Mouse (Mus musculus): Measurements from ENCODE around the gene 1110002E22Rik. TPM values are rescaled to one million over a fixed set of nuclear protein-coding genes. Genes with fewer than 3 reads are reported as not detected.
A peak's percentile ranks its signal among the peaks of the same experiment; 100 is the strongest.

The 1110002E22Rik gene
- polyA plus RNA-seq, 1 experiment from 2014 or later: 0.22 TPM

GRCm38 (mm10) chr3:138095718-138096117 lies 30.9 kb downstream of the 1110002E22Rik start:
- 42% methylated on average over 10 of the region's 10 CpGs for WGBS
- Histone ChIP-seq H3K4me3 (no peak overlapping the region), H3K36me3 (no peaks in the 10 kb centered on the region), H3K4me1 (peaks cover 20% of the 10 kb centered on the region), H3K9me3 (no peaks in the 10 kb centered on the region), H3K27ac (replicated peaks) (peak overlapping the region; percentile 9; the same call in 1 of the 2 replicates), H3K9ac (replicated peaks) (no peak overlapping the region), H3K4me2 (replicated peaks) (no peak overlapping the region), H3K27me3 (no peaks in the 10 kb centered on the region)
- ATAC-seq (replicated peaks): peak; percentile 57; the same call in 1 of the 2 replicates

DNA sequence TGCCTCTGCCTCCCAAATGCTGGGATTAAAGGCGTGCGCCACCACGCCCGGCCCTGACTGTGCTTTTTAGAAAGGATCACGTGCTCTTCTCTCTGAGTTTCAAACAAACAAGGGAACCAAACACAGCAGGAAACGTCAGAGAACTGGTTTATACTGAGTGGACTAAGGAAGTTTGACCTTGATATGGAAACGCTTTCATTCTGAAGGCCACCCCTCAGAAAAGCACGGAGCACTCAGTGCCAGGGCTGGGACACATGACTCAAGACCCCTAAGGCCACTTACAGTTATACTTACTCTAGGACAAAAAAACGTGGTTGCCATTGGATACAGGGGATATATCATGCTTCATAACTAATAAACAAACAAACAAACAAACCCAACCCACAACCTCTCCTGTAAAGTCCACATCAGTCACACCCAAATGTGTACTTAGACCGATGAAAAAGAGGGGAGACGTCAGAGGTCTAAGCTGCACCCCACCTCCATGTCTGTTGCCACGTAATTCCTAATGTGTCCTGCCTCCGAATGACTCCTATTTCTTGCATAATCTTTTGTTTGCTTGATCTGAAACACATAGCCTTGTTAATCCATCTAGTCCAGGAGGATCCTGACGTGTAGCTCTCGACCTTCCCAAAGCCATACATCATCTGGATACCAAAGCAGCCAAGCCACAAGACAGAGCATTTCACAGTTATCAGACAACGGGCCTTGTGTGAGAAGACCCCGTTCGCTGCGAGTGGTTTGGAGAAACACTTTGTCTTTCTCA lies 31.6 kb downstream of the 1110002E22Rik start:
- H3K4me2 ChIP-seq (replicated peaks): no peak overlapping the region
- no peaks in the 10 kb centered on the region for H3K36me3 ChIP-seq
- no peak overlapping the region for H3K27ac ChIP-seq (replicated peaks)
- no peak overlapping the region for H3K4me3 ChIP-seq
- no peak for ATAC-seq (replicated peaks)
- H3K27me3 ChIP-seq: no peaks in the 10 kb centered on the region
- H3K9me3 ChIP-seq: no peaks in the 10 kb centered on the region
- WGBS: 89% methylated on average over 19 of the region's 19 CpGs
- peaks cover 20% of the 10 kb centered on the region for H3K4me1 ChIP-seq
- H3K9ac ChIP-seq (replicated peaks): no peak overlapping the region

DNA sequence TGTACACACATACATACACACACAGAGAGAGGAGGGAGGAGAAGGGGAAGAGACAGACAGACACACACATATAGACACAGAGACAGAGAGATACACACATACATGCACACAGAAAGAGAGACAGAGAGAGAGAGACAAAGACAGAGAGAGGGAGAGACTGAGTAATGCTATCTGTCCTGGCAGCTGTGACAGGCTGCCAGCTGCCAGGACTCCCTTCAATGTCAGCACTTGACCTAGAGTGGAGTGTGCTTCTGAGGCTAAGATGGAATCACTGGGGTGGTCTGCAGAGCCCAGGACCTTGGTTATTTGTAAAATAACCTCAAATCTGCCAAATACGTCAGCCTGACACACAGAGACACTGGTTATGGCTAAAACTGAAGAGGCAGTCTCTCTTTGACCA lies 32.9 kb downstream of the 1110002E22Rik start:
- ATAC-seq (replicated peaks): 0 out of 2 replicates have a peak, but pooled peaks have one; percentile 33
- Histone ChIP-seq H3K36me3 (no peaks in the 10 kb centered on the region), H3K9ac (replicated peaks) (no peak overlapping the region), H3K9me3 (no peaks in the 10 kb centered on the region), H3K27ac (replicated peaks) (no peak overlapping the region), H3K4me1 (peaks cover 20% of the 10 kb centered on the region), H3K4me3 (no peak overlapping the region), H3K4me2 (replicated peaks) (no peak overlapping the region), H3K27me3 (no peaks in the 10 kb centered on the region)
- 74% methylated on average over 1 of the region's 1 CpGs for WGBS

GRCm38 (mm10) chr3:138101936-138102335 lies 37.1 kb downstream of the 1110002E22Rik start:
- Histone ChIP-seq H3K9me3 (no peaks in the 10 kb centered on the region), H3K9ac (replicated peaks) (no peak overlapping the region), H3K27ac (replicated peaks) (no peak overlapping the region), H3K36me3 (no peaks in the 10 kb centered on the region), H3K4me2 (replicated peaks) (no peak overlapping the region), H3K4me3 (no peak overlapping the region), H3K27me3 (no peaks in the 10 kb centered on the region), H3K4me1 (peaks cover 8% of the 10 kb centered on the region; the same call in 1 of the 2 replicates)
- no peak for ATAC-seq (replicated peaks)
- 89% methylated on average over 4 of the region's 4 CpGs for WGBS

GRCm38 (mm10) chr3:138103690-138104089 lies 38.8 kb downstream of the 1110002E22Rik start:
- H3K9me3 ChIP-seq: no peaks in the 10 kb centered on the region
- WGBS: 96% methylated on average over 4 of the region's 4 CpGs
- ATAC-seq (replicated peaks): no peak
- H3K27ac ChIP-seq (replicated peaks): no peak overlapping the region
- no peaks in the 10 kb centered on the region for H3K27me3 ChIP-seq
- no peaks in the 10 kb centered on the region for H3K4me1 ChIP-seq
- H3K4me2 ChIP-seq (replicated peaks): no peak overlapping the region
- no peaks in the 10 kb centered on the region for H3K36me3 ChIP-seq
- H3K9ac ChIP-seq (replicated peaks): no peak overlapping the region
- no peak overlapping the region for H3K4me3 ChIP-seq

GRCm38 (mm10) chr3:138105056-138105455 lies 40.2 kb downstream of the 1110002E22Rik start:
- Histone ChIP-seq H3K4me1 (no peaks in the 10 kb centered on the region), H3K9me3 (no peaks in the 10 kb centered on the region), H3K27ac (replicated peaks) (no peak overlapping the region), H3K4me2 (replicated peaks) (no peak overlapping the region), H3K27me3 (no peaks in the 10 kb centered on the region), H3K36me3 (no peaks in the 10 kb centered on the region), H3K9ac (replicated peaks) (no peak overlapping the region), H3K4me3 (no peak overlapping the region)
- WGBS: 76% methylated on average over 5 of the region's 5 CpGs
- no peak for ATAC-seq (replicated peaks)

DNA sequence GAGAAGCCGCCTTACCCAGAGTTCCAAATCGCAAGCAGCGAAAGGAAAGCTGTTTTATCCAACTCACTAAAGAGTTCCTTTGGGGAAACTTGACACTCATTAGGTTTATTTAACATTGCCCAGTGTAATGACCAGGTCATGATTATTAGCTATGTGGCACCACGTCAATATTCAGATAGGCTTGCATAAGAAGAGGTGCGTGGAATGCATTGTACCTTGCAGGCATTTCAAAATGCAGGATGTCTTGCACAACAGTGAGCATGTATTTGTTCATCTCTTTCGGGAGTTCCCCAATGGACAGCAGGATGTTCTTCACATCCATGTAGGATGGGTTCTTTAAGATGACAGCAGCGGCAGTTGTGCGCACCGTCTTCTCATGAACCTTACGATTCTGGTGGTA lies 42.0 kb downstream of the 1110002E22Rik start:
- no peaks in the 10 kb centered on the region for H3K4me1 ChIP-seq
- no peaks in the 10 kb centered on the region for H3K27me3 ChIP-seq
- H3K9ac ChIP-seq (replicated peaks): no peak overlapping the region
- no peak overlapping the region for H3K4me2 ChIP-seq (replicated peaks)
- 93% methylated on average over 10 of the region's 10 CpGs for WGBS
- no peak overlapping the region for H3K27ac ChIP-seq (replicated peaks)
- ATAC-seq (replicated peaks): no peak
- no peaks in the 10 kb centered on the region for H3K9me3 ChIP-seq
- no peak overlapping the region for H3K4me3 ChIP-seq
- no peaks in the 10 kb centered on the region for H3K36me3 ChIP-seq

DNA sequence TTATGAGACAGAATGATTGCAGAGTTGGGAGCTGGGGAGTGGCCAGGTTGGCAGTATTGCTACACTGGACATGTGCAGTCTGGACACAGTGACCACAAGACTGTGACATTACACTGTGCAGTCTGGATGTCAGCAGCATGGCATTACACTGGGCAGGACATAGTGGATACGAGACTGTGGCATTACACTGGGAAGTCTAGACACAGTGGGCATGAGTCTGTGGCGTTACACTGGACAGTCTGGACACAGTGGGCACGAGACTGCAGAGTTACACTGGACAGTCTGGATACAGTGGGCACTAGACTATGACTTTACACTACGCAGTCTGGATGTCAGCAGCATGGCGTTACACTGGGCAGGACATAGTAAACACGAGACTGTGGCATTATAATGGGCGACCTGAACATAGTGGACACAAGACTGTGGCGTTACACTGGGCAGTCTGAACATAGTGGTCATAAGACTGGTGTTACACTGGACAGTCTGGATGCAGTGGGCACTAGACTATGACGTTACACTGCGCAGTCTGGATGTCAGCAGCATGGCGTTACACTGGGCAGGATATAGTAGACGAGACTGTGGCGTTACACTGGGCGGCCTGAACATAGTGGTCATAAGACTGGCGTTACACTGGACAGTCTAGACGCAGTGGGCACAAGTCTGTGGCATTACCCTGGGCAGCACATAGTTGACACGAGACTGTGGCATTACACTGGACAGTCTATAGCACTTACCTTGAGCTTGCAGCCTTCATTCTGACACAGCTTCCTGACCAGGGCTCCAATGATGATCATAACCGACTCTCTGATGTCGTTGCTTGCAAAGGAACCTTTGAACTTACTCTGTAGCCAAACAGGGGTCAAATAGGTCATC lies 46.3 kb downstream of the 1110002E22Rik start:
- Histone ChIP-seq H3K36me3 (no peaks in the 10 kb centered on the region), H3K4me1 (no peaks in the 10 kb centered on the region), H3K4me3 (no peak overlapping the region), H3K9ac (replicated peaks) (no peak overlapping the region), H3K27ac (replicated peaks) (no peak overlapping the region), H3K27me3 (no peaks in the 10 kb centered on the region), H3K9me3 (no peaks in the 10 kb centered on the region), H3K4me2 (replicated peaks) (no peak overlapping the region)
- WGBS: 93% methylated on average over 19 of the region's 19 CpGs
- ATAC-seq (replicated peaks): no peak

DNA sequence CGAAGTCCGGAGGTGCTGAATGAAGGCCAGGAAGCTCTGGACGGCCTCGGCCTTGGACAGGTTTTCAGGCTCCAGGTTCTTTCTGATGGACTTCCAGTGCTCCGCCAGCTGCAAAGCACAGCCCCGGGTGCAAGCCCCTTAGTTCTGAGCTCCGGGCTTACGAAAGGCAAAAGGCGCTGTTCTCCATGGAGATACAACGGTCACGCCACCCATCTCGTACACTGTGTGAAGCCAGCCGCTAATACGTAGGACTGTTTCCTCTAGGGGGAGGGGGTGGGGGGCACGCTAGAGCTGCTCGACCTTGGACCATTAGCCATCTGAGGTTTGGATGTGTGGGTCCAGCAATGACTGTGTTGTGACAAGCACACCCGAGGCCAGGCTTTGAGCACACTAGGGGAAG lies 49.3 kb downstream of the 1110002E22Rik start:
- no peaks in the 10 kb centered on the region for H3K4me1 ChIP-seq
- no peaks in the 10 kb centered on the region for H3K27me3 ChIP-seq
- no peaks in the 10 kb centered on the region for H3K9me3 ChIP-seq
- no peak overlapping the region for H3K4me3 ChIP-seq
- H3K27ac ChIP-seq (replicated peaks): no peak overlapping the region
- H3K4me2 ChIP-seq (replicated peaks): no peak overlapping the region
- ATAC-seq (replicated peaks): 0 out of 2 replicates have a peak, but pooled peaks have one; percentile 35
- H3K36me3 ChIP-seq: no peaks in the 10 kb centered on the region
- 88% methylated on average over 17 of the region's 17 CpGs for WGBS
- no peak overlapping the region for H3K9ac ChIP-seq (replicated peaks)

GRCm38 (mm10) chr3:138116871-138117270 lies 52.0 kb downstream of the 1110002E22Rik start:
- Histone ChIP-seq H3K4me2 (replicated peaks) (no peak overlapping the region), H3K36me3 (no peaks in the 10 kb centered on the region), H3K27ac (replicated peaks) (no peak overlapping the region), H3K9ac (replicated peaks) (no peak overlapping the region), H3K4me3 (no peak overlapping the region), H3K4me1 (no peaks in the 10 kb centered on the region), H3K27me3 (no peaks in the 10 kb centered on the region), H3K9me3 (no peaks in the 10 kb centered on the region)
- ATAC-seq (replicated peaks): no peak
- WGBS: 93% methylated on average over 4 of the region's 4 CpGs

DNA sequence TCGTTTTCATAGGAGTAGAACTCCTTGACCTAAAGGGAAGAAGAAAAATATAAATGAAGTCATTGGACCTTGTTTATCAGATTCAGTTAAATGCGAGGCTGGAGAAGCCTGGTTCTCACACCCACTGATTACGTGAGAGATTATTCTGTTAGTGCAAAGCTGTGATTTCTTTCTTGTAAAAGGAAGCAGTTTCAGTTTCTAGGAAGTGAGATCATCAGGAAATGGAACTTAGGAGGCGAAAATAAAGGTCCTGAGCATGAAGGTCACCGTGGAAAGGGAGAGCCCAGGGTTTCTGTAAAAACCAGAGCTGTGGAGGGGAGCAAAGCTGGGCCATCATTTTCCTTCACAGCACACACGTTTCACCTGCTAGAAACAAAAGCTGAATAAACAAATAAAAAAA lies 53.5 kb downstream of the 1110002E22Rik start:
- Histone ChIP-seq H3K9ac (replicated peaks) (no peak overlapping the region), H3K27me3 (no peaks in the 10 kb centered on the region), H3K36me3 (no peaks in the 10 kb centered on the region), H3K4me1 (no peaks in the 10 kb centered on the region), H3K9me3 (no peaks in the 10 kb centered on the region), H3K4me3 (no peak overlapping the region), H3K27ac (replicated peaks) (no peak overlapping the region), H3K4me2 (replicated peaks) (no peak overlapping the region)
- no peak for ATAC-seq (replicated peaks)
- WGBS: 73% methylated on average over 6 of the region's 6 CpGs

DNA sequence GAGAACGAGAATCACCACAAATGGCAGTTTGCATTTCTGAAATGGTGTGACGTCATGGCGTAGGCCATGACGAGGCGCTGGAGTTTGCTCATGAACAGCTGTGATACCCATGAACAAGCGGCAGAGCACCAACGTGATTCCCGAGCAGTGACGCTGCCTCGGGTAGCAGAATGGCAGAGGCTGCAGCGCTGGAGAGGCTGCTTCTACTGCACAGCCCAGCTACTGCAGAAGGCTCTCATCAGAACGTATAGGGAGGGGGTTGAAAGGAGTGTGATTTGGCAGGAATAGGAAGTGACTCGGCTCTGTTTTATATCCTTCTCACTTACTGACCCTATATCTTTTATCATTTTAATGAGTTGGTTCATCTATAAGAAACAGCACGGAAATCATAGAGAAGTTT lies 54.0 kb downstream of the 1110002E22Rik start:
- no peaks in the 10 kb centered on the region for H3K36me3 ChIP-seq
- no peaks in the 10 kb centered on the region for H3K9me3 ChIP-seq
- H3K27ac ChIP-seq (replicated peaks): no peak overlapping the region
- H3K4me1 ChIP-seq: no peaks in the 10 kb centered on the region
- ATAC-seq (replicated peaks): no peak
- no peaks in the 10 kb centered on the region for H3K27me3 ChIP-seq
- H3K4me2 ChIP-seq (replicated peaks): no peak overlapping the region
- no peak overlapping the region for H3K4me3 ChIP-seq
- WGBS: 78% methylated on average over 14 of the region's 14 CpGs
- H3K9ac ChIP-seq (replicated peaks): no peak overlapping the region
